Mouse (Mus musculus) gastrocnemius, postnatal 25 days (tissue): Measurements from ENCODE around the gene Gli2. TPM values are rescaled to one million over a fixed set of nuclear protein-coding genes. Genes with fewer than 3 reads are reported as not detected.

Experiments
- DNase-seq: peaks from one replicate; pipeline ENCODE4 v3.0.0; 2022
- total RNA-seq, 2 experiments: library from RNA; stranded (reverse); gene quantifications; 1 replicate in 1 of 2; 2 replicates in 1 of 2; pipeline ENCODE4 v1.2.3; 2021

Gli2 gene
- total RNA-seq, 2 experiments from 2014 or later: 1.4 to 1.5 TPM

GRCm38 (mm10) chr1:118940269-118940840 is 113.1 kb downstream of the Gli2 start:
- no peak for DNase-seq

GRCm38 (mm10) chr1:118938206-118938605 is 115.2 kb downstream of the Gli2 start:
- DNase-seq: peak; percentile 47

- DNase-seq: no peak
Measured at GRCm38 (mm10) chr1:118936108-118936507, 117.3 kb downstream of the Gli2 start.

GRCm38 (mm10) chr1:118935518-118935917 is 117.9 kb downstream of the Gli2 start:
- no peak for DNase-seq

GRCm38 (mm10) chr1:118932167-118932566 is 121.3 kb downstream of the Gli2 start:
- no peak for DNase-seq

GRCm38 (mm10) chr1:118927543-118928354 is 125.7 kb downstream of the Gli2 start:
- DNase-seq: no peak

GRCm38 (mm10) chr1:118926556-118926955 is 126.9 kb downstream of the Gli2 start:
- no peak for DNase-seq

GRCm38 (mm10) chr1:118922189-118922588 is 131.2 kb downstream of the Gli2 start:
- no peak for DNase-seq

GRCm38 (mm10) chr1:118917520-118918220 is 135.7 kb downstream of the Gli2 start:
- no peak for DNase-seq

GRCm38 (mm10) chr1:118916477-118917075 is 136.8 kb downstream of the Gli2 start:
- DNase-seq: no peak

GRCm38 (mm10) chr1:118913414-118914385 is 139.7 kb downstream of the Gli2 start:
- DNase-seq: no peak

- DNase-seq: no peak
Measured at GRCm38 (mm10) chr1:118912929-118913328, 140.5 kb downstream of the Gli2 start.

- DNase-seq: no peak
Measured at GRCm38 (mm10) chr1:118911427-118911727, 142.0 kb downstream of the Gli2 start.

- no peak for DNase-seq
Measured at GRCm38 (mm10) chr1:118910693-118911426, 142.6 kb downstream of the Gli2 start.

- DNase-seq: no peak
Measured at GRCm38 (mm10) chr1:118909051-118909450, 144.4 kb downstream of the Gli2 start.

GRCm38 (mm10) chr1:118907574-118907973 is 145.8 kb downstream of the Gli2 start:
- no peak for DNase-seq

GRCm38 (mm10) chr1:118905319-118905718 is 148.1 kb downstream of the Gli2 start:
- peak; percentile 24 for DNase-seq

- no peak for DNase-seq
Measured at GRCm38 (mm10) chr1:118904909-118905308, 148.5 kb downstream of the Gli2 start.

GRCm38 (mm10) chr1:118904431-118904830 is 149.0 kb downstream of the Gli2 start:
- no peak for DNase-seq

- no peak for DNase-seq
Measured at GRCm38 (mm10) chr1:118903742-118904141, 149.7 kb downstream of the Gli2 start.
